Mouse (Mus musculus): ENCODE measurements around the gene Pla1a.

Pla1a gene

GRCm38 (mm10) chr16:38459990-38460389, 27.0 kb upstream of the Pla1a start:
- in situ Hi-C loops (cut with MboI, MseI) = loop anchor here (25.0 kb wide), 1 partner anchor 773 kb away; no protein-coding TSS in a partner anchor

- in situ Hi-C loops (cut with MboI, MseI) = loop anchor here (25.0 kb wide), 1 partner anchor 771 kb away; no protein-coding TSS in a partner anchor
Observed at GRCm38 (mm10) chr16:38458600-38459280, 25.8 kb upstream of the Pla1a start.

DNA sequence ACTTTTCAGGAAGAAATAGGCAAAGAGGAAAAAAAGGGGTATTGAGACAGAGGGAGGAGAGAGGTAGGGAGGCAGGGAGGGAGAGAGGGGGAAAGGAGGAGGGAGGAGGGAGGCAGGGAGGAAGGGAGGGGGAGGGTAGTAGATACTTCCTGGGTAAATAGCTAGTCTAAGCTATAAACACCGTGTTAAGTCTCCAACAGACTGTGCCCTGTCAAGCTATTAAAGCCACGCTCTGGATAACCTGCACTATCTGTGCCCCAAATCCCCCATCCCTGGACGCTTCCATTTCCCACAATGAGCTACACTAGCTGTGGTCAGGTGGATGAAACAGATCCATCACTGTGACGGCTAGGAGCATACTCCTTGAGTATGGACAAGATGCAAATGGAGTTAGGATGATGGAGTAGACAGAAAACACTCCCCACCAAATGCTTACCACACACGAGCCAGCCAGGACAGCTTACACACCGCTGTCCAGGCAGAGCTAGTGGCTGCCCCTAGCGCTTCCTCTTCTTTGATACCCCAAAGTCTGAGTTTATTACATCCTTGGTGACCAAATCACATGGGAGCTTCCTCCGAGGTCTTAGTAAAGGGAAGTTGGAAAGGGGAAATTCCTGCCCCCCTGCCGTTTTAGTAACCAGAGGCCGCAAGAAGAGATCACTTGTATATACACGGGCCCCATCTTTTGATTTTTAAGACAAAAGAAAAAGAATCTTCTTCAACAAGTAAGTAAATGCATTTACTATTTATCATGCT, 24.0 kb upstream of the Pla1a start:
- in situ Hi-C loops (cut with MboI, MseI) = loop anchor here (25.0 kb wide), 1 partner anchor 770 kb away; no protein-coding TSS in a partner anchor

GRCm38 (mm10) chr16:38455511-38456418, 22.8 kb upstream of the Pla1a start, which contains the start of gene Cd80:
TSS of gene Cd80 (plus strand) at chr16:38455561.
- in situ Hi-C loops (cut with MboI, MseI) = loop anchor here (25.0 kb wide), 1 partner anchor 768 kb away; no protein-coding TSS in a partner anchor

DNA sequence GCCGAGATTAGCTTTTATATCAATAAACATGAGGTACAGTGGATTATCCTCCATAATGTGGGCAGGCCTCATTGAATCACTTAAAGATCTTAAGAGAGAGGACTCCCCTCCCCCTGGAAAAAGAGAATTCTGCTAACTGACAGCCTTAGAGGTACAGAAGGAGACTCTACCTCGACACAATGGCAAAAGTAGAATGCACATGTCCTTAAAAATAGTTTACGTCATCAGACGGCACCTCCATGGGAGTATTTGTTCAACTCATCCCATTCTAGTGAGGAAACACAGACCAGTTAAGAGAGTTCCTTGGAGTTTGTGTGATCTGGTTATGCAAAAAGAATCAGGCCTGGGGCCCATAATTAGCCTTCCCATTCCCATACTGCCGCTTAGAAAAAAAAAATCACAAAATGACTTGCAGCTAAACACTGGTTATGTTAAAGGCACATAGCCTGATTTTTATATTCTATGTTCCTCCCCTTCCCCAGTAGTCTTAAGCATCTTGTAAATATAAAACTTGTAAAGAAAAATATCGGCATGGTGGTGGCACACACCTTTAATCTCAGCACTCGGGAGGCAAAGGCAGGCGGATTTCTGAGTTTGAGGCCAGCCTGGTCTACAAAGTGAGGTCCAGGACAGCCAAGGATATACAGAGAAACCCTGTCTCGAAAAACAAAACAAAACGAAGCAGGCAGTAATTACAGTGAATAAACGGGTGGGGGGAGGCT, 21.7 kb upstream of the Pla1a start:
- in situ Hi-C loops (cut with MboI, MseI) = loop anchor here (25.0 kb wide), 1 partner anchor 767 kb away; no protein-coding TSS in a partner anchor

GRCm38 (mm10) chr16:38453952-38454351, 21.0 kb upstream of the Pla1a start:
- in situ Hi-C loops (cut with MboI, MseI) = loop anchor here (25.0 kb wide), 1 partner anchor 767 kb away; no protein-coding TSS in a partner anchor

GRCm38 (mm10) chr16:38453203-38453553, 20.2 kb upstream of the Pla1a start:
- in situ Hi-C loops (cut with MboI, MseI) = loop anchor here (25.0 kb wide), 1 partner anchor 766 kb away; no protein-coding TSS in a partner anchor

DNA sequence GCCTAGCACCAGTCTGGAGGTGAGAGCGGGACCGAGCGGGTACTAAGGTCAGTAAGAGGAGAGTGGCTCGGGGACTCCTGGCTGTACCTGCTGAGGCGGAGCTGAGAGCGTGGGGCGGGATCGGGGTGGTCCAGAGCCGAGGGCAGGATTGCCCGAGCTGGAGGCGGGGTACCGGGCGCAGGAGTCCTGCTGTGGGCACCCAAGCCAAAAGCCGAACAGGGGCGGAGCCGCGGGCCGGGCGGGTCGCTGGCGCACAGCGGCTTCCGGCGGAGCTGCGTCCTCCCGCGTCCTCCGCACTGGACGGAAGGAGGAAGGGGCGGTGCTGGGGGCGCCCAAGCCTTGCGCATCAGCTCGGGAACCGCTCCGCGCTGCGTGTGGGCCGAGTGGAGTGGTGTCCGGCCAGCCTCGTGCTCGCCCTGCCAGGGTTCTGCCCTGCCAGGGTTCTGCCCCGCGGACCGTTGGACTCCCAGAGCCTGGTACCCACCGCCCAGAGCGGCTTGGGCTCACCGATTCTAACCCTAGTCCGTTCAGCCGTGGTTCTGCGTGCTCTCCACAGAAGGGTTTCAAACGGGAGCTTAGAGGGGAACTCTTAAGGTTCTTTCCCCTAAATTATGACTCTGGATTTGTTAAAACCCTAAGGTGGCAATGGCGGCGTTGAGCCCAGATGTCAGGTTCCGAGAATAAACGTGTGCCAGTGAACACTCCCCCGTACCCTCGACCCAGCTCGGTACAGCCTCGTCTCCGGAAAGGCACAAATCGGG, 19.7 kb upstream of the Pla1a start, which contains the start of gene Adprh:
Gene Adprh, minus strand, starts transcription at position 262 of the 761 bp plus-strand sequence.
- in situ Hi-C loops (cut with MboI, MseI) = loop anchor here (25.0 kb wide), 1 partner anchor 765 kb away; no protein-coding TSS in a partner anchor

GRCm38 (mm10) chr16:38451421-38452205, 18.7 kb upstream of the Pla1a start:
- in situ Hi-C loops (cut with MboI, MseI) = loop anchor here (25.0 kb wide), 1 partner anchor 764 kb away; no protein-coding TSS in a partner anchor

GRCm38 (mm10) chr16:38450707-38451106, 17.8 kb upstream of the Pla1a start:
- in situ Hi-C loops (cut with MboI, MseI) = loop anchor here (25.0 kb wide), 1 partner anchor 763 kb away; no protein-coding TSS in a partner anchor

GRCm38 (mm10) chr16:38448458-38448857, 15.5 kb upstream of the Pla1a start:
- in situ Hi-C loops (cut with MboI, MseI) = loop anchor here (5.0 kb wide), 1 partner anchor 41 kb away; no protein-coding TSS in a partner anchor

DNA sequence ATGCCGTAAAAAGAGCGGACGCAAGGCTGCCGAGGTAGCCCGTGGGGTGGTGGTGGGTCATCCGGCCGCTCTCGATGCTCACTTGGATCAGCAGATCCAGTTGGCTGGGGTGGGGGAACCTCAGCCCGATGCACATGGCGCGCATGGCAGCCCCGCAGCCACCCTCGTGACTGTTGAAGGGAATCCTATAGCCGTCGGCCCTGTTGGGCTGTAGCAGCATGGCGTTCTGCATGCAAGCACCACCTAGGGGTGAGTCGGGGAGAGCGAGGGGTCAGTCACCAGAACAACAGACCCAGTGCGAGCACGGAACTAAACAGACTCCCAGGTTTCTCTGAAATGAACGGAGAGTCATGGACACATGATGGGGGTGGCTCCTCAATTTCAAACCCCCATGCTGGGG, 14.4 kb upstream of the Pla1a start:
- in situ Hi-C loops (cut with MboI, MseI) = loop anchor here (5.0 kb wide), 1 partner anchor 40 kb away; no protein-coding TSS in a partner anchor

- in situ Hi-C loops (cut with MboI, MseI) = loop anchor here (5.0 kb wide), 1 partner anchor 39 kb away; no protein-coding TSS in a partner anchor
Observed at GRCm38 (mm10) chr16:38446141-38446540, 13.2 kb upstream of the Pla1a start.

- in situ Hi-C loops (cut with MboI, MseI) = loop anchor here (5.0 kb wide), 1 partner anchor 38 kb away; no protein-coding TSS in a partner anchor
Observed at GRCm38 (mm10) chr16:38445576-38445975, 12.6 kb upstream of the Pla1a start.

DNA sequence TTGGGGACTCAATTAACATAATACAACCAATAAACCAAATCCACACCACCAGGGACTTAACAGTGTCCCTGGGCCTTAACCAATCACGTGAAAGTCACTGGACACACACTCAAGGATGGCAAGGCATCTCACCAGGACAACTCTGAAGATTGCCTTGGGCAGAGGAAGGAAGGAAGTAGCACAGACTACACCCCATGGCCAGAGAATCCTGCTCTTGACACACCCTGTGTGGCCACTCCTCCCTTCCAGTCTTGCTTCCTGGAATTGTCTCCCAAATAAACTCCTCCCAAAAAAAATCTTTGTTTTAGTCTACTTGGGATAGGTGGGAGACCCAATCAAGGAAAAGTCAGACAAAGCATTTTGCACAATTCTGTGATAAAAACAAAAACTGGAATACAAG, 12.1 kb upstream of the Pla1a start:
- in situ Hi-C loops (cut with MboI, MseI) = loop anchor here (5.0 kb wide), 1 partner anchor 38 kb away; no protein-coding TSS in a partner anchor

GRCm38 (mm10) chr16:38443721-38444464, 10.9 kb upstream of the Pla1a start:
- in situ Hi-C loops (cut with MboI, MseI) = no loop called here

GRCm38 (mm10) chr16:38442216-38442615, 9.3 kb upstream of the Pla1a start:
- in situ Hi-C loops (cut with MboI, MseI) = no loop called here

- in situ Hi-C loops (cut with MboI, MseI) = no loop called here
Observed at GRCm38 (mm10) chr16:38441611-38442010, 8.7 kb upstream of the Pla1a start.

Data from regulatory T cell (primary cell).